Mouse (Mus musculus) megakaryocyte, embryonic 14.5 days (primary cell): ENCODE results near the gene Rab37. TPM values are rescaled to one million over a fixed set of nuclear protein-coding genes. Genes with fewer than 3 reads are reported as not detected.

Experiments used
- H3K27me3 ChIP-seq: replicated peaks from 2 replicates; pipeline ENCODE3; 2012; ENCODE audit warnings: inconsistent platforms
- H3K36me3 ChIP-seq: replicated peaks from 2 replicates; pipeline ENCODE3; 2012; ENCODE audit warnings: low read length, inconsistent platforms, mixed read lengths
- H3K4me1 ChIP-seq: 2 replicates; pipeline ENCODE4 v1.6.1; 2012; ENCODE audit warnings: inconsistent platforms
- H3K4me3 ChIP-seq: replicated peaks from 2 replicates; pipeline ENCODE3; 2012; ENCODE audit warnings: moderate library complexity, mild to moderate bottlenecking, inconsistent platforms
- H3K9me3 ChIP-seq: 2 replicates; pipeline ENCODE4 v1.6.1; 2012; ENCODE audit warnings: inconsistent platforms
- FLI1 ChIP-seq: IDR thresholded peaks from 2 replicates; pipeline ENCODE4 v1.6.1; 2012; ENCODE audit warnings: low read length, inconsistent platforms, mixed read lengths
- GATA1 ChIP-seq: IDR thresholded peaks from 3 replicates; pipeline ENCODE4 v1.6.1; 2012; ENCODE audit warnings: mixed read lengths, low read length, inconsistent platforms, borderline replicate concordance
- polyA plus RNA-seq: library from polyadenylated mRNA; stranded (reverse); fragments of >175 nt; gene quantifications from 2 replicates; pipeline ENCODE4 v1.2.3, GENCODE M21; 2012; ENCODE audit warnings: low replicate concordance; ENCODE audit not compliant: insufficient read depth

Gene Rab37
- polyA plus RNA-seq, 1 experiment, result 19.8 TPM

DNA sequence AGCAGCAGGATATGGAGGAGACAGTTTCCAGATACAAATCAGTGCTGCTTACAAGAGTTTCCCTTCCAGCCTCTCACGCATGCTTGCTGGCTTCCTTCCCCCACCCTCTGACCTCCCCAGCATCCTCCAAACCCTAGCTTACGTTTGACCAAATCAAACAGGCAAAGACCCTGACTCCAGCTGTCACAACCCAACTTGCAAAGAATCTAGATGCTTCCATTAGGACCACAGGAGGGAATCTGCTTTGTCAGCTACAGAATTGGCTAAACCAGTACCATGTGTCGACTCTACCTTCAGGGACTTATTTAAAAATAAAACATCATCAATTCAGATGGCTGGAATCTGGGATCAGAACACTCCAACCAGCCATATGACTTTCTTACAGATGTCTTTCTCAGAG, 21.0 kb downstream of the Rab37 start:
- Histone ChIP-seq H3K4me3 (no peak overlapping the region), H3K4me1 (peaks cover 13% of the 10 kb centered on the region), H3K27me3 (peaks cover 25% of the 10 kb centered on the region), H3K9me3 (0 out of 2 replicates have a peak, but pooled peaks cover 5% of the 10 kb centered on the region), H3K36me3 (peaks cover 3% of the 10 kb centered on the region)
- TF ChIP-seq GATA1 (no peak), FLI1 (no peak)

DNA sequence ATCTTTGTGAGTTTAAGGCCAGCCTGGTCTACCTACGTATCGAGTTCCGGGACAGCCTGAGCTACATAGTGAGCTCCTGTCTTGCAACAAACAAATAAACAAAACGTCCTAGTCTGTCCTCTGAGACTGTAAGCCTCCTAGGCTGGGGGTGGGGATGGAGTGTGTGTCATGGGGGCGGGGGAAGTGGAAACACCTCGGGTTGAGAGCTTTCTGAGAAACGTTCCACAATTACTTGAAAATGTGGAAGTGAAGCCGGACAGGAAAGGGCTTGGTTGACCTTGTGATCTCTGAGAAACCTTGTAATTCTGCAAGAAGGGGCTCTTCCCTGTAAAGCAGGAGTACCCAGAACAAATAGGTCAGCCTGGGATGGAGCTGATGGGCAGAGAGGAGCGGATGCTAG, 28.2 kb downstream of the Rab37 start:
- Histone ChIP-seq H3K4me3 (peak overlapping the region; percentile 68), H3K4me1 (peaks cover 30% of the 10 kb centered on the region), H3K9me3 (peaks cover 7% of the 10 kb centered on the region), H3K36me3 (peaks cover 6% of the 10 kb centered on the region), H3K27me3 (peaks cover 36% of the 10 kb centered on the region)
- TF ChIP-seq GATA1 (no peak), FLI1 (no peak)

DNA sequence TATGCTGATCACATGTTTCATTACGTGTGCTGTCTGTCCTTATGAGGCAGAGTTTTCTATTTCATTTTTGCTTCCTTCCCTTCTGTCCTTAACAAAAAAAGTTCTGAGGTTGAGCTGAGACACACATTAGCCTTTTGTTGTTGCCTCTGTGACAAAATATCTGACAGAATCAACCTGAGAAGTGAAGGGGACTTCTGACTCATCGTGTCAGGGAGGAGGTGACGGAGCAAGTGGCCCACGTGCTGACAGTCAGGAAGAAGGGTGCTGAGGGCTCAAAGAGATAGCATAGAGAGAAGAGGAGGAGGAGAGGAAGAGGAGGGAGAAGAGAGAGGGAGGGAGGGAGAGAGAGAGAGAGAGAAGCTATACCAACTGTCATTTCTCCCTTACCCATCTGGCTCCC, 37.3 kb downstream of the Rab37 start:
- Histone ChIP-seq H3K27me3 (peaks cover 22% of the 10 kb centered on the region), H3K4me3 (no peak overlapping the region), H3K9me3 (peaks cover 15% of the 10 kb centered on the region), H3K36me3 (no peaks in the 10 kb centered on the region), H3K4me1 (peaks cover 13% of the 10 kb centered on the region)
- TF ChIP-seq GATA1 (no peak), FLI1 (no peak)

GRCm38 (mm10) chr11:115129508-115130126, 38.4 kb downstream of the Rab37 start:
- Histone ChIP-seq H3K4me3 (no peak overlapping the region), H3K36me3 (no peaks in the 10 kb centered on the region), H3K9me3 (peaks cover 10% of the 10 kb centered on the region), H3K4me1 (peaks cover 24% of the 10 kb centered on the region), H3K27me3 (peaks cover 24% of the 10 kb centered on the region)
- TF ChIP-seq GATA1 (no peak), FLI1 (no peak)

DNA sequence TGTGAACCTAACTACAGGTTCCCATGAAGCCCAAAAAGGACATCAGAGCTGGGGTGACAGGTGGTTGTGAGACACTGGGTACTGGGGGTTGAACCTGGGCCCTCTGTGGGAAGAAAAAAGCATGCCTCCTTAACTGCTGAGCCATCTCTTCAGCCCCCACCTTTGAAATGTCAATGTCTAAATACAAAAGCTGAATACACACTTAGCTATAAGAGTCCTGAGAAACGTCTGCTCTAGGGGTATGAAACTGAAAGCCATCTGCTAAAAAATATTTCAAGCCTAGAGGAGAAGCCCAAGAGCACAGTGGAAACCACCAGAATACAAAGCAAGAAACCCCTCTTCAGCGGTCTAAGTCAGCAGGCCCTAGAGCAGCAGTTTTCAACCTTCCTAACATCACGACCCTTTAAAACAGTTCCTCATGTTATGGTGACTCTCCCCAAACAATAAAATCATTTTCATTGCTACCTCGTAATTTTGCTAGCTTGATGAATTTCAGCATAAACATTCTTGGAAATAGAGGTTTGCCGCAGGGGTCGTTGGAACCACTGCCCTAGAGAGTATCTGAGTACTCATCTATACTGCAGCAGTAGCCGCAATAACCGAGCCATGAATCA, 40.6 kb downstream of the Rab37 start:
- TF ChIP-seq GATA1 (no peak), FLI1 (no peak)
- Histone ChIP-seq H3K27me3 (peaks cover 18% of the 10 kb centered on the region), H3K9me3 (peaks cover 4% of the 10 kb centered on the region), H3K4me1 (peaks cover 32% of the 10 kb centered on the region), H3K36me3 (no peaks in the 10 kb centered on the region), H3K4me3 (no peak overlapping the region)

DNA sequence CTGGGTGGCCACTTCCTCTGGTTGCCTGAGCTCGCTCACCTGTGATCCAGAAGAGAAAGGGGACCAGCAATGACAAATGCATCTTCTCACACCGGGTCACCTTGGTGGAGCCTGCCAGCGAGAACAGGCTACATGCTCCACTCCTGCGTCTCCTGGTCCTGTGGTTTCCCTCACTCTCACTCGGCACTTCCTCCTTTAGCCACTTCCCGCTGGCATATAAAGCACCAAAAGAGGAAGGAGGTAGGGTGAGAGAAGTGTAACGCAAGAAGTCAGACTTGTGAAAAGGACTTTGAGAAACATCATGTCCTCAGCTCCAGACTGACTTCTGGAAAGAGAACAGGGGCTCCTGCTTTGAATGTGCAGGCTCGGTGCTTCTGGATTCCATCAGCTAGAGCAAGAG, 42.6 kb downstream of the Rab37 start, which contains the start of gene Cd300lf:
Cd300lf (minus strand) TSS at position 193 of the 400 bp plus-strand sequence.
- Histone ChIP-seq H3K36me3 (no peaks in the 10 kb centered on the region), H3K27me3 (peaks cover 18% of the 10 kb centered on the region), H3K4me3 (peak within 1 kb of the TSS; percentile 86), H3K4me1 (peaks cover 28% of the 10 kb centered on the region), H3K9me3 (peaks cover 4% of the 10 kb centered on the region)
- TF ChIP-seq FLI1, result no peak
- TF ChIP-seq GATA1, result no peak

DNA sequence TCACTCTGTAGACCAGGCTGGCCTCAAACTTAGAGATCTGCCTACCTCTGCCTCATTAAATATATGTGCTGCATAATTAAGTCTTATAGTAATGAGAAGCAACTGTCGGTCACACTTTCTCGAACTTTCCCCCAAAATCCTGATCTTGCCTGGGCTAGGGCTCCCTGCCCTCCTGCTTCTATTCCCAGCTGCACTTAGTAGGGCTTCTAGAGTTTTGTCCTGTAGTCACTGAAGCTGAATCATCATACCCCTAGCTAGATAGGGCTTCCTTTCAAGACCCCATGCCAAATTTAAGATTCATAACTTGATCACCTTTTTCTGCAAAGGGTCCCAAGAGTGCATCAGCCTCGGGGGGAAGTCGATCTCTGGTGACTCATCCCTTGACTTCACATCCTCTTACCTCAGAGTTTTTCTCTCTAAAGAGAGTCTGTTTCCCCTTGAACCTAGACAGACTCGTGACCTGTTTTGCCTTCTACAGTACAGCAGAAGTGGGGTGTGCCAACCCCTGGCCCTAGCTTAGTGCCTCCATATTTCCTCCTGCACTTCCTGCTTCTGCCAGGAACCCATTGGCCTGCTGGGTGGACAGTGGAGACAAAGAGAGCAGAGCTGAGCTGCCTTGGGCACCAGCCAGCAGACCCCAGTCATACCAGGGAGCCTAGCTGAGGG, 47.5 kb downstream of the Rab37 start:
- Histone ChIP-seq H3K9me3 (no peaks in the 10 kb centered on the region), H3K4me3 (no peak overlapping the region), H3K27me3 (peaks cover 18% of the 10 kb centered on the region), H3K4me1 (peaks cover 27% of the 10 kb centered on the region), H3K36me3 (no peaks in the 10 kb centered on the region)
- TF ChIP-seq GATA1, result no peak
- no peak for TF ChIP-seq FLI1

DNA sequence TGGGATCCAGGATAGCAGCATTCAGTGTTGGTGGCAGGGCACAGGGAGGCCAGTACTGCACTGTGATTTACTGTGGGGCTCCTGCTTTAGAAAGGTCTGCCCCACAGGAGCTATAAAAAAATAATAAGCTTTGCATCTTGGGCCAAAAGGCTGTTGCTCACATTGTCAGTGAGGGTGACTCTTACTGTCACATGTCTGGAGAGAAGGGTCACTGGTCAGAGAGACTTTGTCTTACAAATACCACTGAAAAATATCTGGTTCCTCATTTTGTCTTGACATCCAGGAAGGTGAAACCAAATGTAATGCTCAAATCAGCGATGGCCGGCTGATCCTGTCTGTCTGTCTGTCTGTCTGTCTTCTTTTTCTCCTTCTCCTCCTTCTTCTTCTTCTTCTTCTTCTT, 50.7 kb downstream of the Rab37 start:
- Histone ChIP-seq H3K27me3 (peaks cover 34% of the 10 kb centered on the region), H3K4me1 (peaks cover 10% of the 10 kb centered on the region), H3K9me3 (no peaks in the 10 kb centered on the region), H3K4me3 (no peak overlapping the region), H3K36me3 (no peaks in the 10 kb centered on the region)
- TF ChIP-seq FLI1 (no peak), GATA1 (no peak)

DNA sequence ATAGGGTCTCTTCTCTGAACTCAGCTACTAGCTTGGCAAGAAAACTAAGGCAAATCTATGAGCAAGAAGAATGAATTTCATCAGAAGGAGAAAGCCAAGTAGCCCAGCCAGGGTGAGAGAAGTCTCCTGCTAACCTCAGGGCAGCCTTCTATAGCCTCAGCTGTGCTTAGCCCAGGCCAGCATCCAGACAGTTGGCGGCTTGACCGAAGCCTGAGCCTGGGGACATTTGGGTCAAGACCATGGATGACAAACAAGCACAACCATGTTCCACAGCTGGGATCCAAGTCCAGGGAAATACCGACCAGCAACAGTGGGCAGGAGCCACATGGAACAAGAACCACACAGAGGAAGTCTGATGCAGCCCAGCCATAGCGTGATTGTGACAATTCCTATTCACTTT, 56.6 kb downstream of the Rab37 start:
- TF ChIP-seq FLI1, result no peak
- Histone ChIP-seq H3K4me1 (peaks cover 13% of the 10 kb centered on the region; the same call in 1 of the 2 replicates), H3K36me3 (no peaks in the 10 kb centered on the region), H3K9me3 (peaks cover 10% of the 10 kb centered on the region), H3K4me3 (no peak overlapping the region), H3K27me3 (peaks cover 59% of the 10 kb centered on the region)

GRCm38 (mm10) chr11:115150741-115151254, 59.6 kb downstream of the Rab37 start:
- peaks cover 41% of the 10 kb centered on the region for H3K27me3 ChIP-seq
- no peak for TF ChIP-seq GATA1

More at GRCm38 (mm10) chr11:115150741-115151254, 59.6 kb downstream of the Rab37 start:
- Histone ChIP-seq H3K9me3 (peaks cover 10% of the 10 kb centered on the region), H3K4me3 (no peak overlapping the region), H3K36me3 (peaks cover 1% of the 10 kb centered on the region), H3K4me1 (peaks cover 43% of the 10 kb centered on the region)
